Mouse (Mus musculus) liver, embryonic 15.5 days (tissue): ENCODE data around the gene 9430038I01Rik. TPM values are rescaled to one million over a fixed set of nuclear protein-coding genes. Genes with fewer than 3 reads are reported as not detected.

ENCODE experiments used
- ATAC-seq: fragments of 200-750 bp; cut with Nextera tagmentation; 2 replicates; pipeline ENCODE4 v1.8.0; 2017; ENCODE audit warnings: moderate number of reproducible peaks, mild to moderate bottlenecking, moderate library complexity; ENCODE audit not compliant: insufficient read depth
- H3K27ac ChIP-seq: fragments of 300-500 bp; sonication (generic); replicated peaks from 2 replicates; pipeline ENCODE4 v1.5.1; 2015; ENCODE audit warnings: mild to moderate bottlenecking, inconsistent platforms
- H3K27me3 ChIP-seq: fragments of 300-500 bp; sonication (generic); 2 replicates; pipeline ENCODE4 v1.6.1; 2015; ENCODE audit warnings: mild to moderate bottlenecking, inconsistent platforms
- H3K36me3 ChIP-seq: fragments of 300-500 bp; sonication (generic); replicated peaks from 2 replicates; pipeline ENCODE4 v1.6.1; 2015; ENCODE audit warnings: moderate library complexity, mild to moderate bottlenecking, inconsistent platforms
- H3K4me1 ChIP-seq: fragments of 300-500 bp; sonication (generic); replicated peaks from 2 replicates; pipeline ENCODE4 v1.6.1; 2015; ENCODE audit warnings: inconsistent platforms
- H3K4me2 ChIP-seq: fragments of 300-500 bp; sonication (generic); 2 replicates; pipeline ENCODE4 v1.6.1; 2015; ENCODE audit warnings: moderate library complexity, mild to moderate bottlenecking, inconsistent platforms
- H3K4me3 ChIP-seq: fragments of 300-500 bp; sonication (generic); replicated peaks from 2 replicates; pipeline ENCODE4 v1.5.1; 2015; ENCODE audit warnings: mild to moderate bottlenecking, inconsistent platforms
- H3K9ac ChIP-seq: fragments of 300-500 bp; sonication (generic); 2 replicates; pipeline ENCODE4 v1.6.1; 2015; ENCODE audit warnings: moderate library complexity, mild to moderate bottlenecking, inconsistent platforms
- H3K9me3 ChIP-seq: fragments of 300-500 bp; sonication (generic); replicated peaks from 2 replicates; pipeline ENCODE4 v1.6.1; 2016; ENCODE audit warnings: inconsistent platforms
- WGBS: fragments of 180-500 bp; shearing (Covaris S2); methylation state at CpG from one replicate; pipeline ENCODE4 v1.1.7; 2015; ENCODE audit warnings: mixed read lengths; ENCODE audit not compliant: insufficient replicate concordance; 5-methylcytosine and 5-hydroxymethylcytosine counted together
- polyA plus RNA-seq: library from polyadenylated mRNA; unstranded; fragments of >200 nt; fragmentation: Nextera tagmentation; extraction: Ambion mirVana; gene quantifications from 2 replicates; pipeline ENCODE4 v1.2.1, GENCODE M21; 2015

Gene 9430038I01Rik
- polyA plus RNA-seq, 1 experiment from 2014 or later: 6.8 TPM

GRCm38 (mm10) chr7:137420550-137420949 lies 10.0 kb upstream of the 9430038I01Rik start:
- Histone ChIP-seq H3K27ac (no peak overlapping the region), H3K36me3 (no peaks in the 10 kb centered on the region), H3K4me1 (no peaks in the 10 kb centered on the region), H3K4me2 (no peak overlapping the region), H3K27me3 (no peaks in the 10 kb centered on the region), H3K4me3 (no peak overlapping the region), H3K9ac (no peak overlapping the region), H3K9me3 (no peaks in the 10 kb centered on the region)
- WGBS: 47% methylated on average over 2 of the region's 2 CpGs
- ATAC-seq: no peak

- WGBS: 82% methylated on average over 8 of the region's 8 CpGs
- no peaks in the 10 kb centered on the region for H3K9me3 ChIP-seq
- ATAC-seq: no peak
- H3K4me2 ChIP-seq: no peak overlapping the region
- no peak overlapping the region for H3K27ac ChIP-seq
- no peaks in the 10 kb centered on the region for H3K36me3 ChIP-seq
- no peak overlapping the region for H3K4me3 ChIP-seq
- H3K4me1 ChIP-seq: peaks cover 13% of the 10 kb centered on the region
- no peak overlapping the region for H3K9ac ChIP-seq
- H3K27me3 ChIP-seq: no peaks in the 10 kb centered on the region
Measured at GRCm38 (mm10) chr7:137414710-137415109, 4.1 kb upstream of the 9430038I01Rik start.

GRCm38 (mm10) chr7:137407428-137408058 lies 3.0 kb downstream of the 9430038I01Rik start:
- Histone ChIP-seq H3K4me1 (peaks cover 18% of the 10 kb centered on the region), H3K36me3 (no peaks in the 10 kb centered on the region), H3K9ac (no peak overlapping the region), H3K27ac (no peak overlapping the region), H3K4me3 (no peak overlapping the region), H3K9me3 (no peaks in the 10 kb centered on the region), H3K4me2 (no peak overlapping the region), H3K27me3 (no peaks in the 10 kb centered on the region)
- WGBS: 80% methylated on average over 1 of the region's 1 CpGs
- no peak for ATAC-seq

GRCm38 (mm10) chr7:137404146-137404545 lies 6.4 kb downstream of the 9430038I01Rik start:
- WGBS: 70% methylated on average over 2 of the region's 2 CpGs

GRCm38 (mm10) chr7:137398973-137399372 lies 11.6 kb downstream of the 9430038I01Rik start:
- no peak for ATAC-seq
- no peaks in the 10 kb centered on the region for H3K9me3 ChIP-seq
- H3K4me3 ChIP-seq: no peak overlapping the region
- H3K36me3 ChIP-seq: no peaks in the 10 kb centered on the region
- H3K27me3 ChIP-seq: no peaks in the 10 kb centered on the region
- no peak overlapping the region for H3K27ac ChIP-seq
- H3K4me2 ChIP-seq: no peak overlapping the region
- H3K4me1 ChIP-seq: no peaks in the 10 kb centered on the region
- 70% methylated on average over 4 of the region's 4 CpGs for WGBS
- no peak overlapping the region for H3K9ac ChIP-seq

More at GRCm38 (mm10) chr7:137404146-137404545, 6.4 kb downstream of the 9430038I01Rik start:
- no peak overlapping the region for H3K9ac ChIP-seq
- no peaks in the 10 kb centered on the region for H3K27me3 ChIP-seq
- H3K4me2 ChIP-seq: no peak overlapping the region
- H3K9me3 ChIP-seq: no peaks in the 10 kb centered on the region
- H3K4me3 ChIP-seq: no peak overlapping the region
- no peak overlapping the region for H3K27ac ChIP-seq
- no peak for ATAC-seq
- H3K36me3 ChIP-seq: no peaks in the 10 kb centered on the region
- H3K4me1 ChIP-seq: 0 out of 2 replicates have a peak, but pooled peaks cover 3% of the 10 kb centered on the region

- WGBS: 78% methylated on average over 8 of the region's 8 CpGs
- Histone ChIP-seq H3K36me3 (no peaks in the 10 kb centered on the region), H3K9me3 (no peaks in the 10 kb centered on the region), H3K4me1 (no peaks in the 10 kb centered on the region), H3K4me2 (no peak overlapping the region), H3K4me3 (no peak overlapping the region), H3K9ac (no peak overlapping the region), H3K27ac (no peak overlapping the region), H3K27me3 (no peaks in the 10 kb centered on the region)
- ATAC-seq: no peak
Measured at GRCm38 (mm10) chr7:137397361-137397910, 13.1 kb downstream of the 9430038I01Rik start.

- Histone ChIP-seq H3K27ac (no peak overlapping the region), H3K4me3 (no peak overlapping the region), H3K27me3 (no peaks in the 10 kb centered on the region), H3K4me1 (no peaks in the 10 kb centered on the region), H3K9ac (no peak overlapping the region), H3K4me2 (no peak overlapping the region), H3K36me3 (no peaks in the 10 kb centered on the region), H3K9me3 (no peaks in the 10 kb centered on the region)
- WGBS: 76% methylated on average over 4 of the region's 4 CpGs
- ATAC-seq: no peak
Measured at GRCm38 (mm10) chr7:137395421-137395820, 15.1 kb downstream of the 9430038I01Rik start.

GRCm38 (mm10) chr7:137387863-137388262 lies 22.7 kb downstream of the 9430038I01Rik start:
- H3K4me1 ChIP-seq: no peaks in the 10 kb centered on the region
- no peak overlapping the region for H3K27ac ChIP-seq
- H3K4me2 ChIP-seq: no peak overlapping the region
- 79% methylated on average over 5 of the region's 5 CpGs for WGBS
- no peaks in the 10 kb centered on the region for H3K27me3 ChIP-seq
- no peak for ATAC-seq
- H3K36me3 ChIP-seq: no peaks in the 10 kb centered on the region
- H3K4me3 ChIP-seq: no peak overlapping the region
- H3K9ac ChIP-seq: no peak overlapping the region
- H3K9me3 ChIP-seq: no peaks in the 10 kb centered on the region

- Histone ChIP-seq H3K27me3 (no peaks in the 10 kb centered on the region), H3K36me3 (no peaks in the 10 kb centered on the region), H3K4me2 (no peak overlapping the region), H3K4me3 (no peak overlapping the region), H3K27ac (no peak overlapping the region), H3K9ac (no peak overlapping the region), H3K9me3 (no peaks in the 10 kb centered on the region), H3K4me1 (no peaks in the 10 kb centered on the region)
- 78% methylated on average over 7 of the region's 7 CpGs for WGBS
- ATAC-seq: no peak
Measured at GRCm38 (mm10) chr7:137374996-137375395, 35.6 kb downstream of the 9430038I01Rik start.

GRCm38 (mm10) chr7:137371770-137372169 lies 38.8 kb downstream of the 9430038I01Rik start:
- 27% methylated on average over 4 of the region's 4 CpGs for WGBS

GRCm38 (mm10) chr7:137370175-137370574 lies 40.4 kb downstream of the 9430038I01Rik start:
- H3K36me3 ChIP-seq: no peaks in the 10 kb centered on the region
- H3K27me3 ChIP-seq: no peaks in the 10 kb centered on the region
- no peak overlapping the region for H3K9ac ChIP-seq
- no peak overlapping the region for H3K27ac ChIP-seq
- H3K4me1 ChIP-seq: no peaks in the 10 kb centered on the region
- H3K4me3 ChIP-seq: no peak overlapping the region
- H3K9me3 ChIP-seq: no peaks in the 10 kb centered on the region
- no peak overlapping the region for H3K4me2 ChIP-seq
- no peak for ATAC-seq
- WGBS: 64% methylated on average over 2 of the region's 2 CpGs

More at GRCm38 (mm10) chr7:137371770-137372169, 38.8 kb downstream of the 9430038I01Rik start:
- ATAC-seq: no peak
- Histone ChIP-seq H3K4me3 (no peak overlapping the region), H3K36me3 (no peaks in the 10 kb centered on the region), H3K4me1 (no peaks in the 10 kb centered on the region), H3K27me3 (no peaks in the 10 kb centered on the region), H3K27ac (no peak overlapping the region), H3K9ac (no peak overlapping the region), H3K9me3 (no peaks in the 10 kb centered on the region), H3K4me2 (no peak overlapping the region)

GRCm38 (mm10) chr7:137366736-137367135 lies 43.8 kb downstream of the 9430038I01Rik start:
- Histone ChIP-seq H3K4me3 (no peak overlapping the region), H3K9ac (no peak overlapping the region), H3K27ac (no peak overlapping the region), H3K9me3 (no peaks in the 10 kb centered on the region), H3K36me3 (no peaks in the 10 kb centered on the region), H3K4me1 (no peaks in the 10 kb centered on the region), H3K4me2 (no peak overlapping the region), H3K27me3 (no peaks in the 10 kb centered on the region)
- no peak for ATAC-seq
- 64% methylated on average over 4 of the region's 4 CpGs for WGBS
